Mouse (Mus musculus): ENCODE results near the gene Zfp759. TPM values are rescaled to one million over a fixed set of nuclear protein-coding genes. Genes with fewer than 3 reads are reported as not detected.
"Not testable (repeated sequence)": the region's sequence is repeated elsewhere in the genome, so short reads cannot be mapped to it uniquely, and the experiment has no call there.

The Zfp759 gene
- 0.09 and 0.13 TPM in 2 replicates for polyA plus RNA-seq (2012; rRNA removed)

DNA sequence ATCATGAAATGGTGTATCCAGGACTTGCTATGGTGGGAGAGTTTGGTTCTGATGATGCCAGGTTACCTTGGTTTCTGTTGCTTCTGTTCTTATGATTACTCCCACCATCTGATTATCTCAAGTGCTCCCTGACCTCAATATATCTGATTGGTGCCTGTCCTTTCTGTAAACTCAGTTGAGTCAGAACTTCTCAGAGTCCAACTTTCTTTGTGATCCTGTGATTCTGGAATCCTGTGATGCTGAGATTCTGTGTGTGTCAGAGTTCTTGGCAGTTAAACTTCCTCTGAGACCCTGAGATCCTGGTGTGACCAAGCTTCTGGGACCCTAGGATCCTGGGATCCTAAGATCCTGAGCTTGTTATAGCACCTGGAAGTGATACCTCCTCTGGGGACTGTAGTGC, at the start of gene Zfp759:
TSS of gene Zfp759 (plus strand) at position 301 of the 400 bp plus-strand sequence.
- H3K36me3 ChIP-seq (ENCODE audit: control insufficient read depth, insufficient read depth, low read length); DNase-seq (ENCODE audit: low read depth in 1 of 2, low spot score in 2 of 2); H3K27ac ChIP-seq (ENCODE audit: insufficient read depth, low read length); H3K4me3 ChIP-seq (ENCODE audit: extremely low read depth, insufficient read depth, insufficient read length); H3K4me1 ChIP-seq (ENCODE audit: control insufficient read depth, insufficient read depth, insufficient read length); H3K27me3 ChIP-seq (ENCODE audit: control insufficient read depth, insufficient read depth, low read length): not testable (repeated sequence)

DNA sequence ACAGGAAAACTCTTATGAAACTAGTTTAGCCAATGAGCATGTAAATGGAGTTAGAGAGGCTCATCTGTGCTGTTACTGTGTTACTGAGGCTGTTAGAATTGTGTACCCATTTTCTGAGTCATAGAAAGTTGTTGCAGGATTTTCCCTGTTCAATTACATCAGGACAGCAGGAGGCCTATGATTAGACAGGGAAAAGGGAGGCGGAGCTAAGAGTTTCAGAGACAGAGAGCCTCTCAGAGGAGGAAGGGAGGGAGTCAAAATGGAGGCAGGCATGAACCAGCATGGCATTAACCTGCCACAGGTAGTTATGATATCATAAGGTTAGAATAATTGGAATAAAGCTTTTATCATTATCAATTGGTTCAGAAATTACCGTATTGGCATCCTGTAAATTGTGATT, 48.7 kb upstream of the Zfp759 start:
- TF ChIP-seq CTCF (IDR thresholded peaks at IDR 0.05; ENCODE audit: extremely low read depth, insufficient read depth, insufficient read length, insufficient replicate concordance) (no peak), POLR2A (IDR thresholded peaks at IDR 0.05; ENCODE audit: low read depth, low read length) (no peak)
- DNase-seq (ENCODE audit: low read depth in 1 of 2, low spot score in 2 of 2), result no peak
- Histone ChIP-seq H3K27ac (ENCODE audit: insufficient read depth, low read length) (no peak overlapping the region), H3K4me3 (ENCODE audit: extremely low read depth, insufficient read depth, insufficient read length) (no peak overlapping the region), H3K4me1 (ENCODE audit: control insufficient read depth, insufficient read depth, insufficient read length) (no peaks in the 10 kb centered on the region), H3K36me3 (ENCODE audit: control insufficient read depth, insufficient read depth, low read length) (peaks cover 19% of the 10 kb centered on the region), H3K27me3 (ENCODE audit: control insufficient read depth, insufficient read depth, low read length) (no peaks in the 10 kb centered on the region)
- 89% methylated on average over 2 of the region's 2 CpGs for WGBS

DNA sequence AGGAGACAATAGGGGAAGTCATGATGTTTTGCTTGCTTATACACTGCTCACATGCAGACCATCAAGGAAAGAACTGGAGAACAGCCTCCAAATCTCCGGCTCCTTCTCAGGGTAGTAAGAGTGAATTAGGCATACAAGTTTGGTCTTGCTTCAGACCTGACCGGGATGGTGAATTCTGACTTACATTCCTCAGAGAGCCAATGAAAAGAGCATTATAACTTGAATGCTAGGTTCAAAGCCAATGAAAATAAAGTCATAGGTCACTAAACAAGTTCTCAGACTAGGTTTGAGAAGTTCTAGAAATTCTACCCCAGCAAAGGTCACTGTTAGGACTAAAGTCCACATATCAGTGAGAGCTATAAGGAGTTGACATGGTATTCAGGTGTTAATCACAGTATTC, 44.2 kb upstream of the Zfp759 start:
- Histone ChIP-seq H3K4me3 (ENCODE audit: extremely low read depth, insufficient read depth, insufficient read length) (no peak overlapping the region), H3K27me3 (ENCODE audit: control insufficient read depth, insufficient read depth, low read length) (no peaks in the 10 kb centered on the region), H3K27ac (ENCODE audit: insufficient read depth, low read length) (no peak overlapping the region), H3K4me1 (ENCODE audit: control insufficient read depth, insufficient read depth, insufficient read length) (no peaks in the 10 kb centered on the region), H3K36me3 (ENCODE audit: control insufficient read depth, insufficient read depth, low read length) (peaks cover 11% of the 10 kb centered on the region; the same call in 1 of the 2 replicates)
- TF ChIP-seq CTCF (IDR thresholded peaks at IDR 0.05; ENCODE audit: extremely low read depth, insufficient read depth, insufficient read length, insufficient replicate concordance), result no peak
- no peak for TF ChIP-seq POLR2A (IDR thresholded peaks at IDR 0.05; ENCODE audit: low read depth, low read length)
- no peak for DNase-seq (ENCODE audit: low read depth in 1 of 2, low spot score in 2 of 2)
- WGBS, result 96% methylated on average over 2 of the region's 2 CpGs

DNA sequence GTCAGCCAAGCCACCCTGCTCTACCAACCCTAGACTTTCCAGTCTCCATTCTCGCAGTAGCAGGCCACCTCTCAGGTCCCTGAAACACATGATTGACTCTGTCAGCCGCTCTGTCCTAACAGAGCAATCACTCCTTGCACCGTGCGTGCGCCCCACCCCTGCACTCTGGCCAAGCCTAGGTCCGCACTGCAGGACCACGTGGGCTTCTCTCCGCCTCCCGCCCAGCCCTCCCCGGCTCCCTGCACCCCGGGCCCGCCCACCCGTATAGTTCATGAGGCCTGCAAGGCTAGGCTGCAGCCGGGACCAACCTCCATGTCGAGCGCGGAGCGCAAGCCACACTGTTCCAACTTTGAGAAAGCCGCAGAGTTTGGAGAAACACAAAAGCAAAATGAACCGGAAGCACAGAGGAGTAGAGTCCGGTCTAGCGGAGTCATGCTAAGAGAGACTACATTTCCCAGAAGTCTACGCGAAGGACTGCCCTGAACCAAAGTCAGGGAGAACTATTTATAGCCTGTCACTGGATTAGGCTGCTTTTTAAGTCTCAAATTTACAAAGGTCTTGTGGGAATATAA, 40.2 kb upstream of the Zfp759 start:
- peak; percentile 17 to 60 for DNase-seq (ENCODE audit: low read depth in 1 of 2, low spot score in 2 of 2)
- TF ChIP-seq POLR2A (IDR thresholded peaks at IDR 0.05; ENCODE audit: low read depth, low read length) (peak; percentile 12; the same call in 1 of the 2 replicates), CTCF (IDR thresholded peaks at IDR 0.05; ENCODE audit: extremely low read depth, insufficient read depth, insufficient read length, insufficient replicate concordance) (no peak)
- no peaks in the 10 kb centered on the region for H3K27me3 ChIP-seq (ENCODE audit: control insufficient read depth, insufficient read depth, low read length)
- peak overlapping the region; percentile 86 for H3K4me3 ChIP-seq (ENCODE audit: extremely low read depth, insufficient read depth, insufficient read length)
- H3K27ac ChIP-seq (ENCODE audit: insufficient read depth, low read length), result peak overlapping the region; percentile 57
- H3K36me3 ChIP-seq (ENCODE audit: control insufficient read depth, insufficient read depth, low read length), result peaks cover 1% of the 10 kb centered on the region; the same call in 1 of the 2 replicates
- WGBS, result under 1% methylated on average over 24 of the region's 24 CpGs
- H3K4me1 ChIP-seq (ENCODE audit: control insufficient read depth, insufficient read depth, insufficient read length), result no peaks in the 10 kb centered on the region

DNA sequence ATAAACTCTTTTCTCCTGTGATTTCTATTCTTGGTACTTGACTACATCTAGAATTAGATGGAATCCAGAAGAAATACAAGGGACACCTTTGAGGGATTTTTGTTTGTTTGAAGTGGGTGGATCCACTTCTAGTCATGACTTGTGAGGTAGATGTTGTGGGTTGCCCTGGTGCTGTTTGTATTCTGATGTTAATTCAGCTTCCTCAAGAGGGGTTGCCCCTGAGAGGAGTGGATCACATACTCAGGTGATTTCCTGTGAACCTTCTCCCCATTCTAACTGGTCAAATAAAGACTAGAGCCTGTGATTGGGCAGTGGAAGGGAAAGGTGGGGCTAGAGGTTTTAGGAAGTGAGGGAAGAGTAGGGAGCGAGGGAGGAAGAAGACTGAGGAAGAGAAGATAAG, 39.5 kb upstream of the Zfp759 start:
- Histone ChIP-seq H3K4me1 (ENCODE audit: control insufficient read depth, insufficient read depth, insufficient read length) (no peaks in the 10 kb centered on the region), H3K27ac (ENCODE audit: insufficient read depth, low read length) (no peak overlapping the region), H3K4me3 (ENCODE audit: extremely low read depth, insufficient read depth, insufficient read length) (no peak overlapping the region), H3K36me3 (ENCODE audit: control insufficient read depth, insufficient read depth, low read length) (peaks cover 1% of the 10 kb centered on the region; the same call in 1 of the 2 replicates), H3K27me3 (ENCODE audit: control insufficient read depth, insufficient read depth, low read length) (no peaks in the 10 kb centered on the region)
- TF ChIP-seq CTCF (IDR thresholded peaks at IDR 0.05; ENCODE audit: extremely low read depth, insufficient read depth, insufficient read length, insufficient replicate concordance) (no peak), POLR2A (IDR thresholded peaks at IDR 0.05; ENCODE audit: low read depth, low read length) (no peak)
- DNase-seq (ENCODE audit: low read depth in 1 of 2, low spot score in 2 of 2), result peak in 1 of 2 experiments; percentile 14
- 68% methylated on average over 1 of the region's 1 CpGs for WGBS

DNA sequence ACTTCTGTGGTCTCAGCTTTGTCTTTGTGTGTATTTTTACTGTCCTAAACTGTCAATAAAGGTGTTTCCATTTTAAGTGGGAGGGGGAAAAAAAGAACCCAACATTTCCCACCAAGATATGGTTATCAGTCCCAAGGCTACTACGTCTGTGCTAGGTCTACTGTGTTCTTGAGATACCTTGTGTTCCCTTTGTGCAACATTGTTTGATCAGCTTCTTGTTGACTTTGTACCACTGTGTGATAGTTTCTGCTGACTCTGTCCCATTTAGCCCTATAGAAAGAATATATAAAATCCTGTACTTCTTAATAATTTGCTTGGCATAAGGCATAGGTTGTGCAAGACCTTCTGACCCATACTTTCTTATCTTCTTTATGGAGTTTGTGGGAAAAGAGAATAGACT, 31.3 kb upstream of the Zfp759 start:
- H3K4me3 ChIP-seq (ENCODE audit: extremely low read depth, insufficient read depth, insufficient read length), result no peak overlapping the region
- no peaks in the 10 kb centered on the region for H3K27me3 ChIP-seq (ENCODE audit: control insufficient read depth, insufficient read depth, low read length)
- 81% methylated on average over 1 of the region's 1 CpGs for WGBS
- no peaks in the 10 kb centered on the region for H3K36me3 ChIP-seq (ENCODE audit: control insufficient read depth, insufficient read depth, low read length)
- H3K27ac ChIP-seq (ENCODE audit: insufficient read depth, low read length), result no peak overlapping the region
- no peak for TF ChIP-seq POLR2A (IDR thresholded peaks at IDR 0.05; ENCODE audit: low read depth, low read length)
- TF ChIP-seq CTCF (IDR thresholded peaks at IDR 0.05; ENCODE audit: extremely low read depth, insufficient read depth, insufficient read length, insufficient replicate concordance), result no peak
- no peaks in the 10 kb centered on the region for H3K4me1 ChIP-seq (ENCODE audit: control insufficient read depth, insufficient read depth, insufficient read length)
- DNase-seq (ENCODE audit: low read depth in 1 of 2, low spot score in 2 of 2), result no peak

DNA sequence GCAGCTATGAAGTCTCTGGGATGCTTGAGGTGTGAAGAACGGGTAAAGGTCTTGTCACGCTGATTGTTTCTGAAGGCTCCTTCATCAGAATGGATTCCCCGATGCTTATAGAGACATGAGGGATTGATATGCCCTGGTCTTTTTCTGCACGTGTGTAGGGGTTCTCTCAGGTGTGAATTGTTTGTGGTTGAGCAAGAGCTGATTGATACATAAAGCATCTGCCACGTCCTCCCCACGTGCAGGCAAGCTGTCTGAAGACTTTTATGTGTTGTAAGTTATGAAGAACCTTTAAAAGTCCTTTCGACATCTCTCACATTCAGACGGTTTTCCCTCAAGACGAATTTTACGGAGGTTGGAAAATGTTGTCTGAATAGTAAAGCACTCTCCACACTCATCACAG, 23.6 kb upstream of the Zfp759 start, which contains the start of gene Zfp708:
TSS of gene Zfp708 (minus strand) at position 101 of the 400 bp plus-strand sequence.
- Histone ChIP-seq H3K4me3 (ENCODE audit: extremely low read depth, insufficient read depth, insufficient read length) (no peak within 1 kb of the TSS), H3K27ac (ENCODE audit: insufficient read depth, low read length) (no peak within 1 kb of the TSS), H3K27me3 (ENCODE audit: control insufficient read depth, insufficient read depth, low read length) (no peaks in the 10 kb centered on the region), H3K4me1 (ENCODE audit: control insufficient read depth, insufficient read depth, insufficient read length) (no peaks in the 10 kb centered on the region), H3K36me3 (ENCODE audit: control insufficient read depth, insufficient read depth, low read length) (no peaks in the 10 kb centered on the region; the same call in 1 of the 2 replicates)
- WGBS, result 90% methylated on average over 10 of the region's 10 CpGs
- TF ChIP-seq CTCF (IDR thresholded peaks at IDR 0.05; ENCODE audit: extremely low read depth, insufficient read depth, insufficient read length, insufficient replicate concordance) (no peak), POLR2A (IDR thresholded peaks at IDR 0.05; ENCODE audit: low read depth, low read length) (no peak)
- DNase-seq (ENCODE audit: low read depth in 1 of 2, low spot score in 2 of 2), result no peak

Data from spleen, adult 2 months (tissue).